Mouse (Mus musculus): ENCODE data around the gene Naaladl2.

DNA sequence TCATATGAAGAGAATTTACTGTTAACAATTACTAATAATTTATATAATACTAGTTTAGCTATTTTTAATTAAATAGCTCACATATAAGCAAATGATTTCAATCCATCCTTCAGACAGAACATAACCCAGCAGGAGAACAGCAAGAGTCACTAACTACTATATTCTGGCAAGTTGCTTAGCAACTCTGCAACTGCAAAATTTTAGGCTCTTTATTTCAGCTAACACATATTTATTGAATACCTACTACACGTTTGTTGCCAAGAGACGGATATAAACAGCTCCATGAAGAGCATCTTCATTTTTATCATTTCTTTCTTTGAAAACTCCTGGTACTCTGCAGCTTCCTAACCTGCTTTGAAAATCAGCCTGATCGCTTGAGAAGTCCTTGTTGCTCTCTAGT is 429.3 kb downstream of the Naaladl2 start:
- TF ChIP-seq ZNF384 (IDR thresholded peaks at IDR 0.05; ENCODE audit: low read depth, low read length): no peak
- TF ChIP-seq MAFK (IDR thresholded peaks at IDR 0.05; ENCODE audit: insufficient read depth, low read depth, low read length): no peak
- TF ChIP-seq HCFC1 (IDR thresholded peaks at IDR 0.05; ENCODE audit: borderline replicate concordance, insufficient read depth, low read length): no peak
- no peak for TF ChIP-seq CHD2 (IDR thresholded peaks at IDR 0.05; ENCODE audit: low read depth, low read length)
- no peak for TF ChIP-seq ZC3H11A (IDR thresholded peaks at IDR 0.05; ENCODE audit: borderline replicate concordance, low read depth, low read length)
